Mouse (Mus musculus) gastrocnemius, postnatal 10 days (tissue): ENCODE data around the gene Agpat1. TPM values are rescaled to one million over a fixed set of nuclear protein-coding genes. Genes with fewer than 3 reads are reported as not detected.

ENCODE experiments used
- DNase-seq: peaks from one replicate; pipeline ENCODE4 v3.0.0; 2021; ENCODE audit warnings: mixed read lengths
- total RNA-seq, 2 experiments: library from RNA; stranded (reverse); gene quantifications; 2 replicates each; pipeline ENCODE4 v1.2.3; 2021

Gene Agpat1
- total RNA-seq, 2 experiments from 2014 or later: 38.0 to 39.4 TPM

DNA sequence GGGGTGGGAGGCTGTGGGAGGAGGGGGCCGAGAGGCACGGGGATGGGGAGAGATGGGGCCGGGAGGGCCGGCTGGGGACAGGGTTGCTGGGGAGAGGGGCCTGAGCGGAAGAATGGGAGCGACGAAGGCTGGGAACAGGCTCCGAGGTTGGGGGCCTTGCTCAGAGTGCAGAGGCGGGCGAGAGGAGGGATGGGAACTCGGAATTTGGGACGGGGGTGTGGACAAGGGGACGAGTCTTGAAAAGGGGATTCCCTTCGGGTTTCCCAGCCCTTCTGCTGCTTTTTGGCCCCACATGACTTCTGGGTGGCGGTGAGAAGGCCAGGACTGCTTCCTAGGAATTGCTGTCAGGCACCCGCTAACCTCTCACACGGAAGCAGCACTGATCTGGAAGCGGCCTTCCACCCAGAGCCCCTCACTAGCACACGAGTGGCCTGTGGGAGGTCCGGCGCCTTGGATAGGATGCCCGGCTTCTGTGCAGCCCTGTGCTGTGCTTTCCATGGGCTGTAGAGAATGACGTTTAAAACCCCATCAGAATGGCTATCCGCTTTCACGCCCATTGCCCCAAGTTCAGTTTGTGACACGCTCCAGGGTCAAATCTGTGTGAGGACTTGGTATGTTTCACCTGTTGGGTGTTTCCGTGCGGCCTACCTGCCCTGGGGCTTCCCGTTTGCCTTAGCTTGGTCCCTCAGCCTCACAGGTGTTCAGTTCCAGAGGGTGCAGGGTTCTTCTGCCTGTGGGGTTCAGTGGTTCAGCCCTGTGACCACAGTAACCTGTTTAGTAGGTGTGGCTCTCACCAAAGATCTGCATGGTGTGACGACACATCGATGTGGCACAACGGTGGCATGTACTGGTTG lies 2.4 kb downstream of the Agpat1 start:
- DNase-seq: no peak

DNA sequence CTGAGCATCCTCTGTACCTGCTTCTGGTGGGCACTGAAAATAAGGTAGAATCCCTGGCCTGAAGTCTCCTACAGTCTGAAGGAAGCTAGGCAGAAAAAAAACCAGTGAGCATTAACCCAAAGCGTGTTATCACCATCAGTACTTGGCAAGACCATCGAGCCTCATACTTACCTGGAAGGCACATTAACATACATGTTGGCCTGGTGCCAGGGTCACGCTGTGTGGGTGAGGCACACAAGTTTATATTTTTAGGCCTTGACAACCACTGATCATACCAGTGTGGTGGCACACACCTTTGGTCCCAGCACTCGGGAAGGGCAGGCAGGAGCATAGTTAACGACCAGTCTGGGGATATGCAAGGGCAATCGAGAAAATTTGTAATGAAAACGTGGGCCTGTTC lies 3.9 kb downstream of the Agpat1 start:
- no peak for DNase-seq

DNA sequence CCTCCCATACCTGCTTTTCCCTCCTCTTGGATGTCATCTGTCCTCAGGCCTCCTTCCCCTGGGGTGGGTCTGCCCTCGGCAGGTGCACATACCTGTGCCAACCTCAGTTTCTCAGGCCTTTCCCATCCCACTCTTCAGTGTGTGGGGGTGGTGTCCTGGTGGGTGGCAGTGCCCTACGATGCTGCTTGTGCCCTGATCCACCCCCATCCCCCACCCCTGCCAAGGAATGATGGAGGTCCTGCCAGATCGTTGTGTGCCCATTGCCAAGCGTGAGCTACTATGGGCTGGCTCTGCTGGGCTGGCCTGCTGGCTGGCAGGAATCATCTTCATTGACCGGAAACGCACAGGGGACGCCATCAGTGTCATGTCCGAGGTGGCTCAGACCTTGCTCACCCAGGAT lies 7.0 kb downstream of the Agpat1 start:
- DNase-seq: no peak

DNA sequence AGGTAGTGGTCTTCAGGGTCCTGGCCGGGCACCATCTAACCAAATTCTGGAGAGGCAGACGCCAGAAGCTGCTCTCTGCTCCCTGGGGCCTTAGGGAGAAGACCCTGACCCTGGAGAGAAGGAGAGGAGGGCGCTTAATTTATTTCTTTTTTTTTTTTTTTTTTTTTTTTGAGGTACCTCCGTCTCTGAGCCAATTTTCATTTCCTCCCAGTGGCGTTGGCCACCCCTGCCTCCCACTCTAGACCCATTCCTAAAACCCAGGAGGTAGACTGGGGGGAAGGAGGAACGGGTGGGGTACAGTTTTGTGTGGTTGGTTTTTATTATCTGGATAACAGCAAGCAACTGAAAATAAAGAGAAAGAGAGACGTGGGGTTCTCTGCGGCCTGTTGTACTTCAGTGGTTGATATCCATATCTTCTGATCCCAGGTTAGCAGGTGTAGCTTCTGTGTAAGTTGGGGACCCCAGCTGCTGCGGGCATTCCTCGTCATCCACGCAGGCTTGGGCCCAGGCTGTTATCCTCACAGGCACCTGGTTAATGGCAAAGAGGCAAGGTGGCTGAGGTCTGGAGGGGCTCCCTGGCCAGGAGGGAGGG lies 9.1 kb downstream of the Agpat1 start:
- DNase-seq: no peak

- no peak for DNase-seq
Measured at GRCm38 (mm10) chr17:34613830-34614229, 9.8 kb downstream of the Agpat1 start.

DNA sequence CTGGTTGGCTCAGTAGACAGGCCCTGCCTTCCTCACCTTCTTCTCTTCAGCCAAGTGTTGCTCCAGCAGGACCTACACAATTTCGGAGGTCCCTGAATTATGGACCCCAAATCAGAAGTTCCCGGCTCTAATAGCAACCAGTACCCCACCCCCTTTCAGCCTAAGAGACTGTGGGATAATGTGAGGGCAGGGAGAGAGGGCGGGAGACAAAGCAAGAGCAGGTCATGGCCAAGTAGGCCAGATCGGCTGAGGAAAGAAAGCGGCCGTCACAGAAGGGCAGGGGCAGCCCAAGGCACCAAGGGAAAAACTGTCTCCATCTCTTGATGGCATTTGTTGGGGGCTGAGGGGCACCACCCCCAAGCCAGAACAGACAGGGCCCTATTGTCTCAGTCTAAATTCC lies 11.8 kb downstream of the Agpat1 start, which contains the start of gene Egfl8:
Egfl8 (minus strand) TSS at position 101 of the 400 bp plus-strand sequence.
- DNase-seq: no peak

GRCm38 (mm10) chr17:34618999-34619398 lies 14.9 kb downstream of the Agpat1 start:
- peak; percentile 53 for DNase-seq

- no peak for DNase-seq
Measured at GRCm38 (mm10) chr17:34621006-34621405, 16.9 kb downstream of the Agpat1 start.

GRCm38 (mm10) chr17:34623161-34623560 lies 19.1 kb downstream of the Agpat1 start:
- DNase-seq: no peak

DNA sequence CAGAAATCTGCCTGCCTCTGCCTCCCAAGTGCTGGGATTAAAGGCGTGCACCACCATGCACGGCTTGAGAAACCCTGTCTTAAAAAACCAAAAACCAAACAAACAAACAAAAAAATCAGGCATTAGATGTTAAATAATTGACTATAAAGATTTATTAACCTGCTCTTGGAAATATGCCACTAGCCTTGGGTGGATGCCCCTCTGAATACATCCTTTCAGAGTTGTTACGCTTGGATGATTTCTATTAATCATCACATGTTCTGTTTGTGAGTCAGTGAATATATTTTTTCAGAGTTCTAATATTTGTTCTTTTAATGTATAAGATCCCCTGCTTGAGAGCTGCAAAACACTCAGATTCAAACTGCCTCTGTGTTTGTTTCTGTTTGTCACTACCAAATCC lies 20.9 kb downstream of the Agpat1 start:
- DNase-seq: no peak

DNA sequence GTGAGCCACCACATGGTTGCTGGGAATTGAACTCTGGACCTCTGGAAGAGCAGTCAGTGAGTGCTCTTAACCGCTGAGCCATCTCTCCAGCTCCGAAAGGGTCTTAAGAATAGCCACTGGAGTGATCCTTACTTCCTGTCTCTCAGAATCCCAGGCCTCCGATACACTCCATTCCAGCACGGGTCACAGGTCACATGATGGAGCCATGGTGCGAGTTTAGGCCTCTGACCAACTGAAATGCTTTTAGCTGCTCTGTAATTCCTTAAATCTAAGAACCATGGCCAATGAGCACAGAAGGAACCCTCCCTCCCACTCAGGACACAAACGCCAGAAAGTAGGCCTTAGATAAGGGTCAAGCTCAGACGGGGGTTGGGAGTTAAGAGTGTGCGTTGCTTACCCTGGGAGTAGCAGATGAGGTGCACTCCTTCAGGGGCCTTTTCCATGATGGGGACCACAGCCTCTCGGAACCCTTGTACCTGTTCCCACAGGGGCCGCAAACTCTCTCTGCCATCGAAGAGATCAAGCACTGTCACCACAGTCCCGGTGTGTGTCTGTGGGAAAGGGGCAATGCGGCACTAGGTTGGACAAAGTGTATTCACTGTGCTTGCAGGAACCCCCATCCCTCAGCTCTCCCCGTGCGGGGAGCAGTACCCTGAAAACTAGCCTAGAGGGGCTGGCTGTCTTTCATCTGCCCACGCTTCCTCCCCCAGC lies 22.2 kb downstream of the Agpat1 start:
- no peak for DNase-seq

GRCm38 (mm10) chr17:34626773-34627092 lies 22.7 kb downstream of the Agpat1 start:
- peak; percentile 29 for DNase-seq

DNA sequence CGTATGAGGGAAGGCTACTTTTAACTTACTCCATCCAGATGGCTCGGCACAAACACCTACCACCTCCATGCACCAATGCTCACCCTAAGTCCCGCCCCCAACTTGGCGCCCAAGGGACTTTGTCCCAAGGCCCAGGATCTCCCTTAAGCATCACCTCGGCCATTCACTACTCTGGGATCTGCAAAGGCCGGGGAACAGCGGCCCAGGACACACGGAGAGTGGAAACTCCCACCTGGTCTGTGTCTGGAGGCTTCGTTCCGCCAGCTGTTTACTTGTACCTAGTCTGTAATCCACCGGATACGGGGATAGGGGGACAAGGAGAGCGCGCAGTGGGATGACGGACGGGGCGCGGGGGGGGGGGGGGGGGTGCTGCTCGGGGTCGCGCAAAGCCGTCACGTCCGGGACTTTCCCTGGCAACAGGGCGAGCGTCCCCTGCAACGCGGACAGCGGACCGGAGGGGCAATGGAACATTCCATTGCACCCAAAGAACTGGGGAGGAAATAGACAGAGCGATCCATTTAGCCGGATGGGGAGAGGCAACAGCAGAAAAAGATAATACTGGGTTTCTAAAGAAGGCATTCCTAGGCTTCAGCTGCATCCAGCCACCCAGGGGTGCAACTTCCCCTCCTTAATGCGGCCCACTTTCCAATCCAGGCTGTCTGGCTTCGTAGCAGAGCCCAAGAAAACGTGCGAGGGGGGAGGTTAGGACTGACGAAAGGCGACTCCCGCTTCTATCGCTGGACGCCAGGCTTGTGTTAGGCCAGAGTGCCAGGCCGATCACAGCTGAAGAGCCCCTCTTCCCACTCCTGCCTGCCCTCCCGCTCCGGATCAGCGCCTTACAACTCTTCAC lies 23.3 kb downstream of the Agpat1 start:
- peak; percentile 87 for DNase-seq

- peak; percentile 57 for DNase-seq
Measured at GRCm38 (mm10) chr17:34627943-34628643, 24.0 kb downstream of the Agpat1 start, which contains the start of gene Ppt2. TSS of gene Ppt2 (minus strand) at chr17:34628510.

DNA sequence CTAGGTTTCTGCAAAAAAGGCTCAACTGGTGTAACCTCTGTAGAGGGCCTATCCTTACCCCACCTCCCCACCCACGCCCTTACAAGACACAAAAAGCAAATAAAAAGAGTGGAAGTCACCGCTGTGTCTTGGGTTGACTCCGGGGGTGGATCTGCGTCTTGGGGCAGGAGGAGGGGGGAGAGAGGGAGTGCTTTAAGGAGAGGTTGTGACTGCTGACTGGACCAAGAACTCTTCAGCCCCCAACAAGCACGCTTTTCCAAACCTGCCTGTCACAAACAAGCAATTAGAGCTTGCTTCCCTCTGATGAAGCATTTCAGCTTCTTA lies 24.5 kb downstream of the Agpat1 start:
- DNase-seq: no peak

DNA sequence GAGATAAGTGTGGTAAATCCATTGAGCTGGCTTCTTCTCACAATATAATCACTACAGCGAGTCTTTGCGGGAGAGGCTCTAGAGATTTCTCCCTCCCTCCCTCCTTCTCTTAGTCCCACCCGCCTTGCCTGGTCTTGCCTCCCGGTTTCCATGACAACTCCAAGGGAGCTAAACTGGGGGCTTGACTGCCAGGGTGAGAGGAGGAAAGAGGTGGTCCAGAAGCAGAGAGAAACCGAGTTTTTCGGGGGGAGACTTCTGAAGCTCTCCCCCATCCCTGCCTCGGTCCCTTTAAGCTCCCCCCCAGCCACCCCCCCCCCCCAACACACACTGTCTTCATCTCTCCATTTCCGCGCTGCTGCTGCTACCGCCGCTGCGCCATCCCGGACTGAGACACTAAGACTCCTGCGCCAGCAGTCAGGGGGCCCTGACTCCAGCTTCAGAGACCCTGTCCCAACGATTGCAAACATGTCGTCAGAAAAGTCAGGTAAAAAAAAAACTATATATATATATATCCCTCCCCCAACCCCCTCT lies 25.2 kb downstream of the Agpat1 start, which contains the start of gene Prrt1:
Prrt1 (plus strand) TSS at position 313 of the 531 bp plus-strand sequence.
- DNase-seq: no peak

DNA sequence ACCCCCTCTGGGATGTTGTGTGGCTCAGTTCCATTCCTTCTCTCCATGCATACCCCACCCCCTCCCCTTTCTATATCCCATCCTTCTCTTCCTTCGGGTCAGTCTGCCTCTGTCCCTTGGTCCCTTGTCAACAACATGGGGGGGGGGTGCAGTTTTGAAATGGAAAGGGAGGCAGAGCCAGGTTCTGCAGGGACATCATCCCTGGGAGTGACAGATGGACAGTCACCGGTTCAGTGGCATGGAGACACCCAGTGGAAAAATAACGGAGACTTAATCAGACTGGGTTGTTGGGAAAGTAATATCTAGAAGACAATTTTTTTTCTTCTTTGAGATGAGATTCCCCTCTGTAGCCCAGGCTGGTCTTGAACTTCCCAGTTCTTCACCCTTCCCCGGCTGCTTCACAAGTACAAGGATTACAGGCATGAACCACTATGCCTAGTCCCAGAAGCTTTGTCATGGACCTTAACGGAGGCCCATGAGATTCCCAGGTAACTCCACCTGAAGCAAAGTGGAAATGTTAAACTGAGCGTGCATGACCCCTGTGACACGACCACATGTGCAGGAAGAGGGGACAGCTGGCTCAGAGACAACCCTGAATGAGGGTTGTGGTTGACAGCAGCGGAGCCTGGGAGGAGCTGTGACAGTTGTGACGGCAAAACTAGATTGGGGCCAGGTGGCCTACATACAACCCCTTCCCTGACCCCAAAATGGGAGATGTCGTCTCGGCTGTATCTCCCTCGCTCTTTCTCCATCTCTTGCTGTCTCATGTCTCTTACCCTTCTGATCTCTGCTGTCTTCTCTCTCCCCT lies 25.9 kb downstream of the Agpat1 start:
- DNase-seq: no peak

- peak; percentile 17 for DNase-seq
Measured at GRCm38 (mm10) chr17:34630761-34631301, 26.8 kb downstream of the Agpat1 start.

DNA sequence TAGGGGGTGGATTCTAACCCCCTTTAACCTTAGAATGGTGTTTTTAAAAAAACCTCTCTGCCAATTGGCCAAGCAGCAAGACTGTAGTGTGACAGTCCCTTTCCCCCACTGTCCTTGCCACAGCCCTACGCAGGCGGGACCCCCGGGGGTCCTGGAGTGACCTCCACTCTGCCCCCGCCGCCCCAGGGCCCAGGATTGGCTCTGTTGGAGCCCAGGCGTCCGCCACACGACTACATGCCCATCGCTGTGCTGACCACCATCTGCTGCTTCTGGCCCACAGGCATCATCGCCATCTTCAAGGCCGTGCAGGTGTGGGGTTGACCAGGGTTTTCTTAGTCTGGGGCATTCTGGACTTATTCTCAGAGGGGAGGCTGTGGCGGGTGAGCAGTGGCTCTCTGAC lies 27.6 kb downstream of the Agpat1 start:
- no peak for DNase-seq

- DNase-seq: peak; percentile 60
Measured at GRCm38 (mm10) chr17:34632261-34632691, 28.2 kb downstream of the Agpat1 start.
